28 mouse cellular contexts compared by ENCODE assay signal in genomic region chr16:86536479-86536878, GRCm38 (mm10).
DNase-seq lines count a peak whose midpoint lies in the region; ATAC-seq and TF ChIP-seq lines count a peak whose summit lies in the region.
"Had no signal": no experiment of that assay in that cellular context is flagged by ENCODE, and none has a peak within 500 bp of the region (broad histone marks: within the 10 kb centered on the region; RNA-seq: fewer than 3 reads in every experiment).

No protein-coding gene starts in this region.

- ATAC-seq in embryonic facial prominence, embryonic 14.5 days (ENCODE audit: low read depth), result no peak
- no peak for ATAC-seq in kidney, postnatal 0 days (replicated peaks; ENCODE audit: low FRiP score, low read depth)
- no peak for ATAC-seq in kidney, embryonic 15.5 days (replicated peaks; ENCODE audit: low FRiP score)
- ATAC-seq in lung, embryonic 16.5 days (ENCODE audit: low read depth), result peak; percentile 41
- peak; percentile 87; the same call in 1 of the 2 replicates for ATAC-seq in stomach, postnatal 0 days (ENCODE audit: low FRiP score, low TSS enrichment)
- ATAC-seq: forebrain, embryonic 16.5 days; midbrain, embryonic 16.5 days had no signal

- peak; percentile 9 for DNase-seq in embryonic facial prominence, embryonic 14.5 days (ENCODE audit: low spot score)
- no peak for DNase-seq in embryonic facial prominence, embryonic 10.5 days (ENCODE audit: low spot score)
- peak; percentile 32 for DNase-seq in kidney, postnatal 0 days (ENCODE audit: low spot score)
- DNase-seq in lung, postnatal 10 days, result no peak
- no peak for DNase-seq in stomach, postnatal 0 days (ENCODE audit: low spot score)
- DNase-seq in urinary bladder, postnatal 14 days (ENCODE audit: low spot score), result no peak
- DNase-seq: adrenal gland, adult 8-10 months; cerebellum, adult 8-10 months; cerebellum, postnatal 25 days; gastrocnemius, postnatal 10 days; heart, postnatal 36 days; kidney, adult 8-10 months; kidney, postnatal 25 days; lung, postnatal 36 days; right cerebral cortex, postnatal 25 days; thymus, postnatal 4 days had no signal

- no peaks in the 10 kb centered on the region for H3K27me3 ChIP-seq in embryonic facial prominence, embryonic 14.5 days (replicated peaks; ENCODE audit: control insufficient read depth, insufficient read depth, low read length)
- no peaks in the 10 kb centered on the region for H3K27me3 ChIP-seq in embryonic facial prominence, embryonic 10.5 days (replicated peaks; ENCODE audit: low read depth, poor library complexity, severe bottlenecking)
- H3K27me3 ChIP-seq in kidney, postnatal 0 days (ENCODE audit: insufficient read depth, low read length), result no peaks in the 10 kb centered on the region
- H3K27me3 ChIP-seq in kidney, embryonic 15.5 days, result no peaks in the 10 kb centered on the region
- no peaks in the 10 kb centered on the region for H3K27me3 ChIP-seq in lung, embryonic 16.5 days (ENCODE audit: control insufficient read depth, insufficient read depth, low read depth, low read length)
- no peaks in the 10 kb centered on the region for H3K27me3 ChIP-seq in stomach, postnatal 0 days (ENCODE audit: control insufficient read depth, insufficient read depth, low read length)
- H3K27me3 ChIP-seq: CH12.LX; heart, embryonic 15.5 days; hindbrain, embryonic 13.5 days; limb, embryonic 12.5 days; liver, embryonic 15.5 days had no signal

- no peak overlapping the region for H3K4me3 ChIP-seq in embryonic facial prominence, embryonic 14.5 days (ENCODE audit: low read depth, low read length)
- no peak overlapping the region for H3K4me3 ChIP-seq in embryonic facial prominence, embryonic 10.5 days
- H3K4me3 ChIP-seq in kidney, postnatal 0 days (replicated peaks; ENCODE audit: low read depth, low read length), result no peak overlapping the region
- H3K4me3 ChIP-seq in kidney, embryonic 15.5 days (replicated peaks), result no peak overlapping the region
- no peak overlapping the region for H3K4me3 ChIP-seq in lung, embryonic 16.5 days (ENCODE audit: low read length)
- no peak overlapping the region for H3K4me3 ChIP-seq in stomach, postnatal 0 days (ENCODE audit: low read depth, low read length)
- H3K4me3 ChIP-seq: forebrain, embryonic 10.5 days; heart, embryonic 15.5 days; hindbrain, embryonic 13.5 days; left cerebral cortex, adult 2 months; limb, embryonic 12.5 days; liver, embryonic 15.5 days had no signal

- TF ChIP-seq CTCF in kidney, postnatal 0 days (IDR thresholded peaks at IDR 0.05; ENCODE audit: low read depth), result no peak
- no peak for TF ChIP-seq CTCF in stomach, postnatal 0 days (IDR thresholded peaks at IDR 0.05; ENCODE audit: low read depth)

- WGBS in embryonic facial prominence, embryonic 14.5 days, result 61% methylated on average over 5 of the region's 5 CpGs
- WGBS in embryonic facial prominence, embryonic 10.5 days, result 83% methylated on average over 5 of the region's 5 CpGs
- 50% methylated on average over 5 of the region's 5 CpGs for WGBS in kidney, postnatal 0 days
- 70% methylated on average over 5 of the region's 5 CpGs for WGBS in kidney, embryonic 15.5 days
- 60% methylated on average over 5 of the region's 5 CpGs for WGBS in lung, embryonic 16.5 days
- 50% methylated on average over 5 of the region's 5 CpGs for WGBS in stomach, postnatal 0 days

- H3K36me3 ChIP-seq in embryonic facial prominence, embryonic 14.5 days (ENCODE audit: control insufficient read depth, insufficient read depth, low read length), result no peaks in the 10 kb centered on the region
- no peaks in the 10 kb centered on the region for H3K36me3 ChIP-seq in embryonic facial prominence, embryonic 10.5 days (replicated peaks)
- H3K36me3 ChIP-seq in kidney, postnatal 0 days (ENCODE audit: insufficient read depth, low read length), result no peaks in the 10 kb centered on the region
- no peaks in the 10 kb centered on the region for H3K36me3 ChIP-seq in kidney, embryonic 15.5 days
- H3K36me3 ChIP-seq in lung, embryonic 16.5 days (ENCODE audit: control insufficient read depth, insufficient read depth, low read length), result no peaks in the 10 kb centered on the region
- no peaks in the 10 kb centered on the region for H3K36me3 ChIP-seq in stomach, postnatal 0 days (ENCODE audit: control insufficient read depth, insufficient read depth, low read length)
- H3K36me3 ChIP-seq: forebrain, embryonic 10.5 days; heart, embryonic 15.5 days; hindbrain, embryonic 13.5 days; limb, embryonic 12.5 days; liver, embryonic 15.5 days had no signal

- no peak overlapping the region for H3K9ac ChIP-seq in embryonic facial prominence, embryonic 14.5 days (ENCODE audit: low read depth, low read length)
- no peak overlapping the region for H3K9ac ChIP-seq in kidney, postnatal 0 days (ENCODE audit: low read depth, low read length)
- H3K9ac ChIP-seq in kidney, embryonic 15.5 days, result no peak overlapping the region
- H3K9ac ChIP-seq in lung, embryonic 16.5 days (ENCODE audit: low read length), result no peak overlapping the region
- no peak overlapping the region for H3K9ac ChIP-seq in stomach, postnatal 0 days (ENCODE audit: low read length)
- H3K9ac ChIP-seq: heart, embryonic 15.5 days; hindbrain, embryonic 13.5 days; limb, embryonic 12.5 days; liver, embryonic 15.5 days had no signal

- H3K4me2 ChIP-seq in embryonic facial prominence, embryonic 14.5 days (ENCODE audit: low read depth, low read length), result no peak overlapping the region
- no peak overlapping the region for H3K4me2 ChIP-seq in kidney, postnatal 0 days (ENCODE audit: low read length)
- H3K4me2 ChIP-seq in kidney, embryonic 15.5 days, result no peak overlapping the region
- no peak overlapping the region for H3K4me2 ChIP-seq in lung, embryonic 16.5 days (ENCODE audit: low read depth, low read length)
- no peak overlapping the region for H3K4me2 ChIP-seq in stomach, postnatal 0 days (replicated peaks; ENCODE audit: low read depth)
- H3K4me2 ChIP-seq: heart, embryonic 15.5 days; hindbrain, embryonic 13.5 days; limb, embryonic 12.5 days; liver, embryonic 15.5 days; midbrain, embryonic 11.5 days had no signal

- no peak overlapping the region for H3K27ac ChIP-seq in embryonic facial prominence, embryonic 14.5 days (replicated peaks; ENCODE audit: low read depth, low read length)
- H3K27ac ChIP-seq in embryonic facial prominence, embryonic 10.5 days (replicated peaks), result no peak overlapping the region
- H3K27ac ChIP-seq in kidney, postnatal 0 days, result no peak overlapping the region
- H3K27ac ChIP-seq in kidney, embryonic 15.5 days, result no peak overlapping the region
- H3K27ac ChIP-seq in lung, embryonic 16.5 days (ENCODE audit: low read length), result no peak overlapping the region
- H3K27ac ChIP-seq in stomach, postnatal 0 days (replicated peaks), result peak overlapping the region; percentile 56; the same call in 1 of the 2 replicates
- H3K27ac ChIP-seq: forebrain, embryonic 10.5 days; heart, embryonic 15.5 days; hindbrain, embryonic 13.5 days; left cerebral cortex, adult 2 months; limb, embryonic 12.5 days; liver, embryonic 15.5 days had no signal

- H3K4me1 ChIP-seq in embryonic facial prominence, embryonic 14.5 days (ENCODE audit: control insufficient read depth, insufficient read depth, low read length), result no peaks in the 10 kb centered on the region
- H3K4me1 ChIP-seq in embryonic facial prominence, embryonic 10.5 days, result no peaks in the 10 kb centered on the region
- H3K4me1 ChIP-seq in kidney, postnatal 0 days (replicated peaks; ENCODE audit: insufficient read depth, low read length), result no peaks in the 10 kb centered on the region
- H3K4me1 ChIP-seq in kidney, embryonic 15.5 days, result no peaks in the 10 kb centered on the region
- no peaks in the 10 kb centered on the region for H3K4me1 ChIP-seq in lung, embryonic 16.5 days (replicated peaks; ENCODE audit: control insufficient read depth, insufficient read depth, low read length)
- H3K4me1 ChIP-seq in stomach, postnatal 0 days (replicated peaks; ENCODE audit: control insufficient read depth, insufficient read depth), result no peaks in the 10 kb centered on the region
- H3K4me1 ChIP-seq: forebrain, embryonic 10.5 days; heart, embryonic 15.5 days; hindbrain, embryonic 13.5 days; limb, embryonic 12.5 days; liver, embryonic 15.5 days had no signal

- H3K9me3 ChIP-seq in embryonic facial prominence, embryonic 14.5 days (ENCODE audit: control insufficient read depth, low read length), result no peaks in the 10 kb centered on the region
- no peaks in the 10 kb centered on the region for H3K9me3 ChIP-seq in embryonic facial prominence, embryonic 10.5 days
- no peaks in the 10 kb centered on the region for H3K9me3 ChIP-seq in kidney, postnatal 0 days (replicated peaks; ENCODE audit: low read length)
- H3K9me3 ChIP-seq in kidney, embryonic 15.5 days (replicated peaks), result no peaks in the 10 kb centered on the region
- H3K9me3 ChIP-seq in lung, embryonic 16.5 days (ENCODE audit: control insufficient read depth, low read length), result no peaks in the 10 kb centered on the region
- no peaks in the 10 kb centered on the region for H3K9me3 ChIP-seq in stomach, postnatal 0 days (ENCODE audit: control insufficient read depth, low read length)
- H3K9me3 ChIP-seq: forebrain, embryonic 10.5 days; heart, embryonic 15.5 days; hindbrain, embryonic 13.5 days; limb, embryonic 12.5 days; liver, embryonic 15.5 days had no signal

- peak; percentile 63 for TF ChIP-seq EP300 in stomach, postnatal 0 days (optimal IDR thresholded peaks at IDR 0.05)

Comparison
In these comparisons a context has a peak if more than half of its experiments do, and no peak if none do; other contexts are left out.
1. DNase-seq: peak in embryonic facial prominence, embryonic 14.5 days (single experiment) and kidney, postnatal 0 days (single experiment); none in embryonic facial prominence, embryonic 10.5 days (single experiment), lung, postnatal 10 days (single experiment), stomach, postnatal 0 days (single experiment) and urinary bladder, postnatal 14 days (single experiment).
2. ATAC-seq: peak in lung, embryonic 16.5 days (single experiment) and stomach, postnatal 0 days (single experiment); none in embryonic facial prominence, embryonic 14.5 days (single experiment), kidney, postnatal 0 days (single experiment) and kidney, embryonic 15.5 days (single experiment).